Mouse (Mus musculus): ENCODE measurements around the gene B4galt1.

DNA sequence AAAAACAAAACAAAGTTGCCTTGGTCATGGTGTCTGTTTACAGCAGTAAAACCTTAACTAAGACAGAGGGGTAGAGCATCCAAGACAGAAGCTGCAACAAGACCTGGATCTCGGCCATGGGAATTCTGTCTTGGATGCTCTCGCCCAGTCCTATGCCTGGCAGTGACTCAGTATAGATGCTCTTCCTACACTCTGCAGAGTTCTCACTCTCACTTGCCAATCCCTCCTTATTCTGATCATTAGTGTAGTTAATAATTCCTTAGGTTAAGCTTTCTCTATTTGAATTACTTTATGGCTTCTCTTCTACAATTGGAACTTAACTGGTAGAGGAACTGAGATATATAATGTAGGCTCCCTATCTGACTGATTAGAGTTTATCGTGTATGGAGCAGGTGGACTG is 41.3 kb upstream of the B4galt1 start:
- no peak for TF ChIP-seq CTCF (IDR thresholded peaks at IDR 0.05; ENCODE audit: borderline replicate concordance, extremely low read depth, insufficient read depth, insufficient read length)
- TF ChIP-seq POLR2A (IDR thresholded peaks at IDR 0.05; ENCODE audit: borderline replicate concordance, extremely low read depth, insufficient read depth, insufficient read length, poor library complexity, severe bottlenecking): no peak
